Mouse (Mus musculus) hindbrain, embryonic 12.5 days (tissue): Measurements from ENCODE around the gene Gm17622. TPM values are rescaled to one million over a fixed set of nuclear protein-coding genes. Genes with fewer than 3 reads are reported as not detected.

Experiments
- ATAC-seq: fragments of 200-750 bp; cut with Nextera tagmentation; 2 replicates; pipeline ENCODE4 v1.8.0; 2017; ENCODE audit warnings: moderate TSS enrichment; ENCODE audit not compliant: low FRiP score
- H3K27ac ChIP-seq: fragments of 300-500 bp; sonication (generic); 2 replicates; pipeline ENCODE4 v1.5.1; 2016; ENCODE audit warnings: mild to moderate bottlenecking
- H3K27me3 ChIP-seq: fragments of 300-500 bp; sonication (generic); 2 replicates; pipeline ENCODE4 v1.6.1; 2016; ENCODE audit warnings: mild to moderate bottlenecking
- H3K36me3 ChIP-seq: fragments of 300-500 bp; sonication (generic); 2 replicates; pipeline ENCODE4 v1.6.1; 2016; ENCODE audit warnings: mild to moderate bottlenecking
- H3K4me1 ChIP-seq: fragments of 300-500 bp; sonication (generic); 2 replicates; pipeline ENCODE4 v1.6.1; 2016
- H3K4me2 ChIP-seq: fragments of 300-500 bp; sonication (generic); replicated peaks from 2 replicates; pipeline ENCODE4 v1.6.1; 2016; ENCODE audit warnings: mild to moderate bottlenecking
- H3K4me3 ChIP-seq: fragments of 300-500 bp; sonication (generic); 2 replicates; pipeline ENCODE4 v1.5.1; 2016; ENCODE audit warnings: mild to moderate bottlenecking
- H3K9ac ChIP-seq: fragments of 300-500 bp; sonication (generic); 2 replicates; pipeline ENCODE4 v1.6.1; 2016; ENCODE audit warnings: mild to moderate bottlenecking, moderate library complexity
- H3K9me3 ChIP-seq: fragments of 300-500 bp; sonication (generic); replicated peaks from 2 replicates; pipeline ENCODE4 v1.6.1; 2016; ENCODE audit warnings: mild to moderate bottlenecking
- WGBS: fragments of 180-500 bp; shearing (Covaris S2); methylation state at CpG from one replicate; pipeline ENCODE4 v1.1.7; 2016; 5-methylcytosine and 5-hydroxymethylcytosine counted together
- polyA plus RNA-seq: library from polyadenylated mRNA; unstranded; fragments of >200 nt; fragmentation: Nextera tagmentation; extraction: Ambion mirVana; gene quantifications from 2 replicates; pipeline ENCODE4 v1.2.1, GENCODE M21; 2016

Gene Gm17622
- polyA plus RNA-seq, 1 experiment from 2014 or later: not detected

DNA sequence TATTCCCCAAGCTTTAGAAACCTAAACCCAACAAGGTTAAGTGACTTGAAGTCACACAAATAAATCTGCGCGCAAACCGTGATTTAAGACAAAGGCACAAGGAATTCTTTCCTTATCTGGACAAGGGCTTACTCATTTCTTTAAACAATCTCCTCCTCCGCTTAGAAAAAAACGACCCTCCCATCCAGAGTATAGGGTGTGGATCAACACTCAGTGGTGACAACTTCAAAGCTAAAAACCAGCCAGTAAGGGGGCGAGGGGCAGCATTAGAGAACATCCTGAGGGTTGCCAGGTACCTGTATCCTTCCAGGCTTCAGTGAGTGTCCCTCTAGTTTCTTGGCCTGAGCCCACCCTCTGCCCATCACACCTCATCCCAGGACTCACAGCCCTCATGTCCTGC is 20.0 kb upstream of the Gm17622 start:
- 88% methylated on average over 6 of the region's 6 CpGs for WGBS

DNA sequence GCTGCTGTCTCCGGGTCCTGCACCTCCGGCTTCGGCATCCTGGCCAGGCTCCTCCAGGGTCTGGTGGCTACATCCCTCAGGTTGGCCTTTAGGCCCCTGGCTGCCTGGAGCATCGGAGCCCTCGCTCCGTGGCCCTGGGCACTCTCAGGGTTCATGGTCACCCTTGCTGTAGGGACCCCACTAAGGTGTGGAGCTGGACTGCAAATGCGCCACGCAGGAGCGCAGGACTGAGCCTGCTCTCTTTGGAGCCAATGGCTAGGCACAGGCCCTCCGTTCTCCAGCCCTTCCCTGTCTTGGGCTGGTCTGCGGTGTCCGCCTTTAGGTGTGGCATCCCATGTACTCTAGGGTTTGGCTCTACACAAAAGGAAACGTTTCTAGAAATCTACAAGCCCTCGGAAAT is 19.6 kb upstream of the Gm17622 start, which contains the start of gene Ankdd1b:
Gene Ankdd1b, minus strand, starts transcription at position 242 of the 400 bp plus-strand sequence.
- Histone ChIP-seq H3K9ac (no peak within 1 kb of the TSS), H3K9me3 (no peaks in the 10 kb centered on the region), H3K4me2 (no peak within 1 kb of the TSS), H3K27ac (no peak within 1 kb of the TSS), H3K4me3 (no peak within 1 kb of the TSS), H3K4me1 (no peaks in the 10 kb centered on the region), H3K36me3 (no peaks in the 10 kb centered on the region), H3K27me3 (no peaks in the 10 kb centered on the region)
- ATAC-seq: no peak
- 94% methylated on average over 14 of the region's 14 CpGs for WGBS

More for the DNA sequence above, 20.0 kb upstream of the Gm17622 start:
- Histone ChIP-seq H3K9me3 (no peaks in the 10 kb centered on the region), H3K27me3 (no peaks in the 10 kb centered on the region), H3K4me1 (no peaks in the 10 kb centered on the region), H3K36me3 (no peaks in the 10 kb centered on the region), H3K4me3 (no peak overlapping the region), H3K9ac (no peak overlapping the region), H3K27ac (no peak overlapping the region), H3K4me2 (no peak overlapping the region)
- no peak for ATAC-seq

DNA sequence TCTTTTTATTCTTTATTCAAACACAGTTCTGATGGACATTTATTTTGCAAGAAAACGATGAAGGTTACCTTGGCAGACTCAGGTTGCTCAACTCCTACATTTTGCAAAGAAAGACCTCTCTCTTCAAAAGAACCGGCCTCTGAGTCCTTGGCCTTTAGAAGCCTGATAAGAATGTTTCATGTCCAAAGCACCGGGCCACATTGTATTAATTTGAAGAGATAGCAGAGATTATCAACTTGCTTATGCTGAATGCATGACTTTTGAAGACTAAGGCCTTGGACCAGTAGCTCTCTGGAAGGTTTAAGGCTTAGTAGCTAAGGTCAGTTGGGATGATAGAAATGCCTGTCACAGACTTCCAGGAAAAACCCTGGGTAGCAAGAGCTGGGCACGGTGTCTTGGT is 13.3 kb upstream of the Gm17622 start:
- H3K4me2 ChIP-seq: no peak overlapping the region
- no peak overlapping the region for H3K27ac ChIP-seq
- no peak for ATAC-seq
- no peak overlapping the region for H3K4me3 ChIP-seq
- H3K9ac ChIP-seq: no peak overlapping the region
- no peaks in the 10 kb centered on the region for H3K36me3 ChIP-seq
- 94% methylated on average over 4 of the region's 4 CpGs for WGBS
- H3K9me3 ChIP-seq: no peaks in the 10 kb centered on the region
- no peaks in the 10 kb centered on the region for H3K4me1 ChIP-seq
- no peaks in the 10 kb centered on the region for H3K27me3 ChIP-seq

DNA sequence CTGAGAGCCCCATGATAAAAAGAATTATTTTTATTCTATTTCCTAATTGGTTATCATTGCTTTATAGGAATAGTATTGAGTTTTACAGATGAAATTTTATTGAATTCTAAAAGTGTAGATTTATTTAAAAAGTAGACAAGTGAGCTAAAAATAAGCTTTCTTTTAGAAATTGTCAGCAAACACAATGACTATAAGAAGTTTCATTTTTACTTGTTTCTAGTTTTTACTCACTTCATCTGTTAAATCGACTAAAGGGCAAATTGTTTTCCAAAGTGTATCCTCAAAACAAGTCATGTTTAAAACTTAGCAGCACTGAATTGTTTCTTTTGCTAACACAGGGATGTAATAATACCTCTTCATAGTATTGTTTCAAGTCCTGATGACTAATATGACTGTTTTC is 11.5 kb upstream of the Gm17622 start:
- 89% methylated on average over 1 of the region's 1 CpGs for WGBS

DNA sequence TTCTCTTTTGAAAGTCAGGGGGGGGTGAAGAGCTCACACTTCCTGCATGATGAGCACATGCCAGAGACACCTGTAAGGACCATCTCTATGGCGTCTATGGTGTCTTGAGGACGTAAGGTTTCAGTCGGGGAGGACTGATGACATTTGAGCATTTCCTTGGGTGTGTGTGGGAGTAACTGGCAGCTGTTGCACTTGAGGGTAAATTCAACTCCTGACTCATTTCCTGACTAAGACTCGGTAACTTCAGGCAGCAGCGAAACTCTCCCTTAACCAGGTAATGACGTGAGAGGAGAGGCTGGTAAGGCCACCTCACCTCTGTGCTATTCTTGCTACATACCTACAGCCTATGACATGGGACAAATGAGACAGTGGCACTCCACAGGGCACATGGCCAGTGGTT is 3.3 kb upstream of the Gm17622 start:
- Histone ChIP-seq H3K4me1 (no peaks in the 10 kb centered on the region), H3K9me3 (no peaks in the 10 kb centered on the region), H3K4me3 (no peak overlapping the region), H3K4me2 (no peak overlapping the region), H3K27ac (no peak overlapping the region), H3K27me3 (no peaks in the 10 kb centered on the region), H3K9ac (no peak overlapping the region), H3K36me3 (0 out of 2 replicates have a peak, but pooled peaks cover 3% of the 10 kb centered on the region)
- no peak for ATAC-seq
- WGBS: 95% methylated on average over 6 of the region's 6 CpGs

More for the DNA sequence above, 11.5 kb upstream of the Gm17622 start:
- no peak overlapping the region for H3K4me3 ChIP-seq
- no peaks in the 10 kb centered on the region for H3K4me1 ChIP-seq
- no peak overlapping the region for H3K4me2 ChIP-seq
- H3K27ac ChIP-seq: no peak overlapping the region
- no peaks in the 10 kb centered on the region for H3K27me3 ChIP-seq
- ATAC-seq: no peak
- no peaks in the 10 kb centered on the region for H3K9me3 ChIP-seq
- no peaks in the 10 kb centered on the region for H3K36me3 ChIP-seq
- H3K9ac ChIP-seq: no peak overlapping the region

DNA sequence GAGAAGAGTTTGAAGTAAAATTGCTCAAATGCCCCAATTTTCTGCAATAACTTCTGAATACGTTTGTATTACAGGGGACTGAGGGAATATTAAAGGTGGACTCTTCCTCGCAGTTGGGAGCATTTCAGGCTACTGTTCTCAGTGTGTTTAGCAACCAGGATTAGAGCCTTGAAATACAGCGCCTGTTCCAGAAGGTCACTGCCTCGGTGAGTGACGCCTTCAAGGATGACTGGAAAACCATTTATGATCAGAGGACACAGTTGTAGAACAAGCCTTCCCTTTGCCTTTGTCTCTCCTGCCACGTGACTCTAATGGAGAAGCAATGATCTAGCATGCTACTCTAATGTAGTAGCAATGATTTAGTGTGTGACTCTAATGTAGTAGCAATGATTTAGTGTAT is 2.6 kb upstream of the Gm17622 start:
- 89% methylated on average over 6 of the region's 6 CpGs for WGBS
- Histone ChIP-seq H3K4me1 (no peaks in the 10 kb centered on the region), H3K4me3 (no peak overlapping the region), H3K36me3 (0 out of 2 replicates have a peak, but pooled peaks cover 3% of the 10 kb centered on the region), H3K27me3 (no peaks in the 10 kb centered on the region), H3K9ac (no peak overlapping the region), H3K4me2 (no peak overlapping the region), H3K27ac (no peak overlapping the region), H3K9me3 (no peaks in the 10 kb centered on the region)
- ATAC-seq: no peak

DNA sequence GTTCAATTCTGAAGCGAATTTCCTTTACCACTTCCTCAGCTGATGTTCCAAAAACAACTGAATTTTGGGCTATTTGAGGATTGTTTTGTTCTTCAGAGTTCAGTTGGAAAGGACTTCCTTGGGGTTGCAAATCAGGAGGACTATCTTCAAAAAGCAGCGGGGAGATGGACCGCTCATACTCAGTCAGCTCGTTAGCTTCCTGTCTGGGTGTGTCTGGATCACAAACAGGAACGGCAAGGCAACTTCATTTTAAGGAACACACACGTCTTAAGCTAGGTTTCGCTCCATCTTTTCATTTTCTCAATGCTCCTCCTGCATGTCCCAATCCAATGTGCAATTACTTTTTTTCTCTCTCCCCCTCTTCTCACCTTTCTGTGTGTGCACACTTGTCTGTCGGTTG is 6.1 kb downstream of the Gm17622 start:
- WGBS: 93% methylated on average over 8 of the region's 8 CpGs
- no peak for ATAC-seq

DNA sequence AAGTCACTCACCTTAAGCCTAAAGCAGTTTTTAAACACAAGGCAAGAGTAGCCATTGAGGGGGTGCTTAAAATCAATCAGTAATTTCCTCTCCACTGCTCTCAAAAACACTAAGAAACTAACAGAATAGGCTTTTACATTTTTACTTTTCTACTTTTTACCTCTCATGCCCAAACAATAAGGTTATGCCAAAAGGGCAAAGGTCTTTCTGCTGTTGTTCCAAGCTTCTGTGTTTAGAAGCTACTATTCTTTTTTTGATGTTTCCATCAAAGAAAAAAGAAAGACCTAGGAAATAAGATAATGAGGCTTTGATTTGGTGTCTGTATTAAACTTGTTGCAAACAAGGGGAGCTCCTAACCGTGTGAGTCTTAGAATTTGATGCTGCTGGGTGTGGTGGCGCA is 9.4 kb downstream of the Gm17622 start:
- no peak for ATAC-seq
- H3K9ac ChIP-seq: no peak overlapping the region
- H3K36me3 ChIP-seq: no peaks in the 10 kb centered on the region
- H3K4me1 ChIP-seq: no peaks in the 10 kb centered on the region
- no peaks in the 10 kb centered on the region for H3K9me3 ChIP-seq
- H3K27ac ChIP-seq: no peak overlapping the region
- 76% methylated on average over 2 of the region's 2 CpGs for WGBS
- H3K4me2 ChIP-seq: no peak overlapping the region
- H3K27me3 ChIP-seq: no peaks in the 10 kb centered on the region
- H3K4me3 ChIP-seq: no peak overlapping the region

More for the DNA sequence above, 6.1 kb downstream of the Gm17622 start:
- no peaks in the 10 kb centered on the region for H3K9me3 ChIP-seq
- no peak overlapping the region for H3K9ac ChIP-seq
- no peaks in the 10 kb centered on the region for H3K36me3 ChIP-seq
- no peak overlapping the region for H3K27ac ChIP-seq
- H3K4me1 ChIP-seq: no peaks in the 10 kb centered on the region
- H3K27me3 ChIP-seq: no peaks in the 10 kb centered on the region
- H3K4me2 ChIP-seq: no peak overlapping the region
- H3K4me3 ChIP-seq: no peak overlapping the region

DNA sequence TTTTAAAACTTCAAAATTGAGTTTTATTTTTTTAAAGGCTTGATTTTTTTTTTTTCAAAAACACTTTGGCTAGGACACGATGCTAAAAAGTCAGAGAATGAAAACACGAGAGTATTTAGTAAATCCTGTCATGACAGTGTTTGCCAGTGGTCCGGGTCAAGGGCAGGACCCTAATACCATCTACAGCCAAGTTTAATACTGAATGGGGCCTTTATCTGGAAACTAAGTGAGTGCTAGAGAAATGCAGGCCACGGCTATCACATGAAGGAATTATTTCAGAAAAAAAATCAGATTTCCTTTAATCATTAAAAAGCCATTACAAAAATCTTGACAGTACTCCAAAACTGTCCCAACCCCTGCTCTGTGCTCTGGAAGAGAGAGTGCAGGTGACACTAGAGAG is 15.1 kb downstream of the Gm17622 start:
- Histone ChIP-seq H3K27ac (no peak overlapping the region), H3K27me3 (no peaks in the 10 kb centered on the region), H3K4me2 (no peak overlapping the region), H3K9ac (no peak overlapping the region), H3K4me3 (no peak overlapping the region), H3K4me1 (no peaks in the 10 kb centered on the region), H3K9me3 (no peaks in the 10 kb centered on the region), H3K36me3 (no peaks in the 10 kb centered on the region)
- 83% methylated on average over 4 of the region's 4 CpGs for WGBS
- no peak for ATAC-seq

DNA sequence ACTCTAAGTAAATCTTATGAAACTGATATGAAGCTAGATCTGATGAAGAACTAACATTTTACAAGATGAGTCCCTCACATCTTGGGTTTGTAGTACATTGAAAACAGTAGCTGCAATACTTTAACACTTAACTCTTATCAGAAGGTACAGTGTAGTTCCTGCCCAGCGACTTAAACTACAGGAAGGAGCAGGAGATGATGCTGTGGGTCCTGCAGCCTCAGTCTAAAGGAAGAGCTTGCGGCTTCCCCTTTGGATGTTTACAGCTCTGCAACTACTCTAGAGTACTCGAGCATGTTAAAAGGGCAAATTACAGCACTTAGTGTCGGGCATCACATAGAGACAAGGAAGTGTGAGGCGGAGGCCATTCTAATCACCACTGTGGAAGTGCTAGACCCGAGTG is 15.8 kb downstream of the Gm17622 start:
- 89% methylated on average over 6 of the region's 6 CpGs for WGBS
- no peak overlapping the region for H3K27ac ChIP-seq
- ATAC-seq: no peak
- H3K36me3 ChIP-seq: no peaks in the 10 kb centered on the region
- H3K9ac ChIP-seq: no peak overlapping the region
- no peak overlapping the region for H3K4me2 ChIP-seq
- H3K27me3 ChIP-seq: no peaks in the 10 kb centered on the region
- no peaks in the 10 kb centered on the region for H3K9me3 ChIP-seq
- H3K4me1 ChIP-seq: no peaks in the 10 kb centered on the region
- no peak overlapping the region for H3K4me3 ChIP-seq

DNA sequence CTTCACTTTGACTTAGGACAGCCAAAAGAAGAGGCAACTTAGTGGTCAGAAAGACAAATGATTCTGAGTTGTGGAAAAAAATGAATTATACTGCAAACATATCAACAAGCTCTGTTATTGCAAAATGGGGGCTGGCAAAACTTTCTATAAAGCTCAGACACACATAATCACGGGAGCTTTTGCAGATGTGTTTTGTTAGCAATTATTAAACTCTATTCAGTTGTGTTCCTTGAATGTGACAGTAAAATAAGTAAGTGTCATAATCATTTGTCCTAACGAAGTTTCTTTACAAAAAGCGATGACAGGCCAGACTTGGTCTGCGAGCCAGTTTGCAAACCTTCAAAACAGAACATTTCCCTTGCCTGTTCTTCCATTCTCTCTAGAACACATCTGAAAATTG is 17.0 kb downstream of the Gm17622 start:
- no peak overlapping the region for H3K4me3 ChIP-seq
- H3K9me3 ChIP-seq: no peaks in the 10 kb centered on the region
- H3K27ac ChIP-seq: no peak overlapping the region
- H3K9ac ChIP-seq: no peak overlapping the region
- ATAC-seq: no peak
- no peaks in the 10 kb centered on the region for H3K36me3 ChIP-seq
- no peak overlapping the region for H3K4me2 ChIP-seq
- H3K4me1 ChIP-seq: no peaks in the 10 kb centered on the region
- WGBS: 93% methylated on average over 4 of the region's 4 CpGs
- H3K27me3 ChIP-seq: no peaks in the 10 kb centered on the region

DNA sequence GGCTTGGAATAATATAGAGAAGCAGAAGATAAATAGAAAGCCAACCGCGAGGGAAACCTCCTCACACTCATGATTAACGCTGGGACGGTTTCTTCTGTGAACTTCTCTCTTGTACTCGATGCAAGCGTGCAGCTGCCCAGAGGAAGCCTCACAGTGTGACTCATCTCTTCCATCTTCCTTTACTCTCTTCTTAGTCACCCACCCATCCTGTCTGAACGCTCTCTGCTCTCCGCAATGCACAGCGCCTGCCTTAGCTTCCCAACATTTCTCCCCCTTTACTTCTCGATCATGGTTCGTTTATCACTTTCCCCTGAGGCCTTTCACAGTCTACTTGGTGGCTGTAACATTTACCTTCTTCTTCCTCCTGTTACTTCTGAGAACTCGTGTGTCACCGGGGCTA is 20.1 kb downstream of the Gm17622 start:
- Histone ChIP-seq H3K27me3 (no peaks in the 10 kb centered on the region), H3K27ac (no peak overlapping the region), H3K36me3 (no peaks in the 10 kb centered on the region), H3K4me3 (no peak overlapping the region), H3K4me1 (no peaks in the 10 kb centered on the region), H3K9ac (no peak overlapping the region), H3K4me2 (no peak overlapping the region), H3K9me3 (no peaks in the 10 kb centered on the region)
- ATAC-seq: no peak
- WGBS: 88% methylated on average over 13 of the region's 13 CpGs

DNA sequence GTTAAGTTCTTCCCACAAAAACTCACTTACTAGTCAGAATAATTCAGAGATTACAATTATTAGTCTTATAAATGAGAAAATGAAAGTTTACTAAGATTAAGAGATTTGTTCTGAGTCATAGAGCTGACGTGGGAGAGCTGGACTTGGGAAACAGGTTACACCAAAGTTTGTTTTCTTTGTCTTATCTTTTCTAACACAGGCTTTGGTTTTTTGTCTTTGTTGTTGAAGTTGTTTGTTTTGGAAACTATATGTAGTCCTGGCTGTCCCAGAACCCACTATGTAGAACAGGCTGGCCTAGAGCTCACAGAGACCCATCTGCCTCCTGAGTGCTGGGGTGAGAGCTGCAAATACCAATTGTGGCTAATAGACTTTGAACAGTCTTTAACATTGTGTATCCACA is 20.7 kb downstream of the Gm17622 start:
- Histone ChIP-seq H3K9me3 (no peaks in the 10 kb centered on the region), H3K27me3 (no peaks in the 10 kb centered on the region), H3K4me1 (no peaks in the 10 kb centered on the region), H3K4me2 (no peak overlapping the region), H3K27ac (no peak overlapping the region), H3K9ac (no peak overlapping the region), H3K36me3 (no peaks in the 10 kb centered on the region), H3K4me3 (no peak overlapping the region)
- WGBS: 86% methylated on average over 1 of the region's 1 CpGs
- no peak for ATAC-seq
